Mouse (Mus musculus) midbrain, embryonic 15.5 days (tissue): Measurements from ENCODE around the gene Nepn. TPM values are rescaled to one million over a fixed set of nuclear protein-coding genes. Genes with fewer than 3 reads are reported as not detected.

Experiments
- ATAC-seq: fragments of 200-750 bp; cut with Nextera tagmentation; replicated peaks from 2 replicates; pipeline ENCODE4 v1.8.0; 2017; ENCODE audit warnings: moderate TSS enrichment
- H3K27ac ChIP-seq: fragments of 300-500 bp; sonication (generic); 2 replicates; pipeline ENCODE4 v1.5.1; 2015; ENCODE audit warnings: mild to moderate bottlenecking, inconsistent platforms
- H3K27me3 ChIP-seq: fragments of 300-500 bp; sonication (generic); replicated peaks from 2 replicates; pipeline ENCODE4 v1.6.1; 2015; ENCODE audit warnings: inconsistent platforms
- H3K36me3 ChIP-seq: fragments of 300-500 bp; sonication (generic); replicated peaks from 2 replicates; pipeline ENCODE4 v1.6.1; 2015; ENCODE audit warnings: inconsistent platforms
- H3K4me1 ChIP-seq: fragments of 300-500 bp; sonication (generic); 2 replicates; pipeline ENCODE4 v1.6.1; 2015; ENCODE audit warnings: inconsistent platforms
- H3K4me2 ChIP-seq: fragments of 300-500 bp; sonication (generic); 2 replicates; pipeline ENCODE4 v1.6.1; 2015; ENCODE audit warnings: inconsistent platforms, mild to moderate bottlenecking, moderate library complexity
- H3K4me3 ChIP-seq: fragments of 300-500 bp; sonication (generic); 2 replicates; pipeline ENCODE4 v1.5.1; 2015; ENCODE audit warnings: mild to moderate bottlenecking, inconsistent platforms
- H3K9ac ChIP-seq: fragments of 300-500 bp; sonication (generic); 2 replicates; pipeline ENCODE4 v1.6.1; 2015; ENCODE audit warnings: mild to moderate bottlenecking, inconsistent platforms
- H3K9me3 ChIP-seq: fragments of 300-500 bp; sonication (generic); 2 replicates; pipeline ENCODE4 v1.6.1; 2016; ENCODE audit warnings: inconsistent platforms
- WGBS: fragments of 180-500 bp; shearing (Covaris S2); methylation state at CpG from one replicate; pipeline ENCODE4 v1.1.7; 2015; ENCODE audit warnings: mixed read lengths; 5-methylcytosine and 5-hydroxymethylcytosine counted together
- polyA plus RNA-seq: library from polyadenylated mRNA; unstranded; fragments of >200 nt; fragmentation: Nextera tagmentation; extraction: Ambion mirVana; gene quantifications from 2 replicates; pipeline ENCODE4 v1.2.1, GENCODE M21; 2015

Nepn gene
- polyA plus RNA-seq, 1 experiment from 2014 or later: not detected

GRCm38 (mm10) chr10:52434836-52435235 is 46.1 kb downstream of the Nepn start:
- Histone ChIP-seq H3K27me3 (no peaks in the 10 kb centered on the region), H3K9me3 (no peaks in the 10 kb centered on the region), H3K9ac (no peak overlapping the region), H3K4me2 (no peak overlapping the region), H3K36me3 (peaks cover 43% of the 10 kb centered on the region), H3K27ac (no peak overlapping the region), H3K4me1 (no peaks in the 10 kb centered on the region), H3K4me3 (no peak overlapping the region)
- ATAC-seq: no peak
- 94% methylated on average over 8 of the region's 8 CpGs for WGBS

Other genes with a start within 250 kb of the Nepn start
- gene Ros1, start 193.7 kb upstream of the Nepn start, polyA plus RNA-seq: not detected in 2 replicates
- 16.8 and 17.3 TPM in 2 replicates for gene Dcbld1, start 155.4 kb upstream of the Nepn start, polyA plus RNA-seq
- not detected in 2 replicates for gene Gm26741, start 30.2 kb upstream of the Nepn start, polyA plus RNA-seq
- gene Gopc, start 6.8 kb upstream of the Nepn start, polyA plus RNA-seq: 26.1 and 26.5 TPM in 2 replicates
- 22.3 and 23.1 TPM in 2 replicates for gene Nus1, start 28.6 kb downstream of the Nepn start, polyA plus RNA-seq